Mouse (Mus musculus): Measurements from ENCODE around the gene Dlg4. TPM values are rescaled to one million over a fixed set of nuclear protein-coding genes. Genes with fewer than 3 reads are reported as not detected.

Gene Dlg4
- polyA plus RNA-seq, 1 experiment from 2014 or later, result 29.8 TPM

MicroRNAs encoded within 50 kb of the gene (microRNA counts, 519-probe panel; counts per million panel counts)
- microRNA mmu-miR-324-3p, result not detected
- microRNA mmu-miR-324-5p, result 2,952 counts per million, percentile 71 among the panel's probes with 10 or more counts

Small RNA genes lying within 50 kb of the gene (microRNA-seq; reads per million reads assigned to microRNA genes)
- gene Gm44349 (not detected), gene Mir324 (3,302 reads per million, percentile 89 among the genes with 10 or more reads in this experiment)

Other genes starting within 250 kb of the Dlg4 start
- gene Chrnb1, start 221.0 kb upstream of the Dlg4 start, polyA plus RNA-seq (2015; fragmentation: Nextera tagmentation; extraction: Ambion mirVana), result 1.2 and 1.4 TPM in 2 replicates
- 6.2 and 6.7 TPM in 2 replicates for gene Fgf11, start 215.1 kb upstream of the Dlg4 start, polyA plus RNA-seq (2015; fragmentation: Nextera tagmentation; extraction: Ambion mirVana)
- 0.61 and 0.98 TPM in 2 replicates for gene Tmem102, start 211.3 kb upstream of the Dlg4 start, polyA plus RNA-seq (2015; fragmentation: Nextera tagmentation; extraction: Ambion mirVana)
- not detected in 2 replicates for gene Gm39566, start 201.6 kb upstream of the Dlg4 start, polyA plus RNA-seq (2015; fragmentation: Nextera tagmentation; extraction: Ambion mirVana)
- gene Spem2, start 198.5 kb upstream of the Dlg4 start, polyA plus RNA-seq (2015; fragmentation: Nextera tagmentation; extraction: Ambion mirVana), result not detected in 2 replicates
- gene Spem1, start 194.8 kb upstream of the Dlg4 start, polyA plus RNA-seq (2015; fragmentation: Nextera tagmentation; extraction: Ambion mirVana), result 0.33 and 0.36 TPM in 2 replicates
- 20.9 and 21.3 TPM in 2 replicates for gene Nlgn2, start 179.2 kb upstream of the Dlg4 start, polyA plus RNA-seq (2015; fragmentation: Nextera tagmentation; extraction: Ambion mirVana)
- 333 and 335 TPM in 2 replicates for gene Tmem256, start 178.4 kb upstream of the Dlg4 start, polyA plus RNA-seq (2015; fragmentation: Nextera tagmentation; extraction: Ambion mirVana)
- 51.0 and 51.2 TPM in 2 replicates for gene Plscr3, start 170.6 kb upstream of the Dlg4 start, polyA plus RNA-seq (2015; fragmentation: Nextera tagmentation; extraction: Ambion mirVana)
- 0.27 and 0.36 TPM in 2 replicates for gene Tnk1, start 158.2 kb upstream of the Dlg4 start, polyA plus RNA-seq (2015; fragmentation: Nextera tagmentation; extraction: Ambion mirVana)
- gene Tmem95, start 138.9 kb upstream of the Dlg4 start, polyA plus RNA-seq (2015; fragmentation: Nextera tagmentation; extraction: Ambion mirVana), result not detected in 2 replicates
- 1.2 and 1.3 TPM in 2 replicates for gene Kctd11, start 135.5 kb upstream of the Dlg4 start, polyA plus RNA-seq (2015; fragmentation: Nextera tagmentation; extraction: Ambion mirVana)
- 0.48 and 0.51 TPM in 2 replicates for gene Acap1, start 121.4 kb upstream of the Dlg4 start, polyA plus RNA-seq (2015; fragmentation: Nextera tagmentation; extraction: Ambion mirVana)
- gene 2810408A11Rik, start 116.0 kb upstream of the Dlg4 start, polyA plus RNA-seq (2015; fragmentation: Nextera tagmentation; extraction: Ambion mirVana), result 19.9 and 20.7 TPM in 2 replicates
- gene Neurl4, start 115.9 kb upstream of the Dlg4 start, polyA plus RNA-seq (2015; fragmentation: Nextera tagmentation; extraction: Ambion mirVana), result 18.5 and 23.0 TPM in 2 replicates
- 79.6 and 92.2 TPM in 2 replicates for gene Gps2, start 103.1 kb upstream of the Dlg4 start, polyA plus RNA-seq (2015; fragmentation: Nextera tagmentation; extraction: Ambion mirVana)
- gene Eif5a, start 95.0 kb upstream of the Dlg4 start, polyA plus RNA-seq (2015; fragmentation: Nextera tagmentation; extraction: Ambion mirVana), result 1,167 and 1,257 TPM in 2 replicates
- 5.6 and 5.8 TPM in 2 replicates for gene Ybx2, start 81.1 kb upstream of the Dlg4 start, polyA plus RNA-seq (2015; fragmentation: Nextera tagmentation; extraction: Ambion mirVana)
- gene Slc2a4, start 68.8 kb upstream of the Dlg4 start, polyA plus RNA-seq (2015; fragmentation: Nextera tagmentation; extraction: Ambion mirVana), result 6.4 and 7.5 TPM in 2 replicates
- 0.28 and 0.56 TPM in 2 replicates for gene Cldn7, start 52.2 kb upstream of the Dlg4 start, polyA plus RNA-seq (2015; fragmentation: Nextera tagmentation; extraction: Ambion mirVana)
- gene Ctdnep1, start 35.8 kb upstream of the Dlg4 start, polyA plus RNA-seq (2015; fragmentation: Nextera tagmentation; extraction: Ambion mirVana), result 18.4 and 20.8 TPM in 2 replicates
- 170 and 171 TPM in 2 replicates for gene Elp5, start 34.4 kb upstream of the Dlg4 start, polyA plus RNA-seq (2015; fragmentation: Nextera tagmentation; extraction: Ambion mirVana)
- gene Gabarap, start 25.8 kb upstream of the Dlg4 start, polyA plus RNA-seq (2015; fragmentation: Nextera tagmentation; extraction: Ambion mirVana), result 610 and 626 TPM in 2 replicates
- gene Phf23, start 21.2 kb upstream of the Dlg4 start, polyA plus RNA-seq (2015; fragmentation: Nextera tagmentation; extraction: Ambion mirVana), result 71.5 and 75.6 TPM in 2 replicates
- 35.3 and 37.5 TPM in 2 replicates for gene Dvl2, start 16.3 kb upstream of the Dlg4 start, polyA plus RNA-seq (2015; fragmentation: Nextera tagmentation; extraction: Ambion mirVana)
- 57.0 and 60.7 TPM in 2 replicates for gene Acadvl, start 1.5 kb upstream of the Dlg4 start, polyA plus RNA-seq (2015; fragmentation: Nextera tagmentation; extraction: Ambion mirVana)
- 1.8 and 2.0 TPM in 2 replicates for gene Asgr1, start 37.1 kb downstream of the Dlg4 start, polyA plus RNA-seq (2015; fragmentation: Nextera tagmentation; extraction: Ambion mirVana)
- gene Asgr2, start 75.7 kb downstream of the Dlg4 start, polyA plus RNA-seq (2015; fragmentation: Nextera tagmentation; extraction: Ambion mirVana), result not detected in 2 replicates
- 0.56 and 0.64 TPM in 2 replicates for gene Mgl2, start 113.4 kb downstream of the Dlg4 start, polyA plus RNA-seq (2015; fragmentation: Nextera tagmentation; extraction: Ambion mirVana)
- 0.73 and 0.75 TPM in 2 replicates for gene Clec10a, start 139.3 kb downstream of the Dlg4 start, polyA plus RNA-seq (2015; fragmentation: Nextera tagmentation; extraction: Ambion mirVana)
- 3.2 and 3.6 TPM in 2 replicates for gene Slc16a11, start 195.8 kb downstream of the Dlg4 start, polyA plus RNA-seq (2015; fragmentation: Nextera tagmentation; extraction: Ambion mirVana)
- 14.9 and 17.7 TPM in 2 replicates for gene Slc16a13, start 204.1 kb downstream of the Dlg4 start, polyA plus RNA-seq (2015; fragmentation: Nextera tagmentation; extraction: Ambion mirVana)
- 5.7 and 6.1 TPM in 2 replicates for gene Bcl6b, start 212.9 kb downstream of the Dlg4 start, polyA plus RNA-seq (2015; fragmentation: Nextera tagmentation; extraction: Ambion mirVana)
- gene 0610010K14Rik, start 221.0 kb downstream of the Dlg4 start, polyA plus RNA-seq (2015; fragmentation: Nextera tagmentation; extraction: Ambion mirVana), result 191 and 199 TPM in 2 replicates
- 12.9 and 13.0 TPM in 2 replicates for gene Gm21988, start 222.9 kb downstream of the Dlg4 start, polyA plus RNA-seq (2015; fragmentation: Nextera tagmentation; extraction: Ambion mirVana)
- gene Rnasek, start 222.9 kb downstream of the Dlg4 start, polyA plus RNA-seq (2015; fragmentation: Nextera tagmentation; extraction: Ambion mirVana), result 271 and 278 TPM in 2 replicates
- 0.66 and 0.79 TPM in 2 replicates for gene Alox12, start 238.4 kb downstream of the Dlg4 start, polyA plus RNA-seq (2015; fragmentation: Nextera tagmentation; extraction: Ambion mirVana)

All from forebrain, embryonic 15.5 days (tissue).